Mouse (Mus musculus): ENCODE measurements around the gene Hapln4. TPM values are rescaled to one million over a fixed set of nuclear protein-coding genes. Genes with fewer than 3 reads are reported as not detected.

Hapln4 gene
- total RNA-seq, 1 experiment, result 2.2 TPM

DNA sequence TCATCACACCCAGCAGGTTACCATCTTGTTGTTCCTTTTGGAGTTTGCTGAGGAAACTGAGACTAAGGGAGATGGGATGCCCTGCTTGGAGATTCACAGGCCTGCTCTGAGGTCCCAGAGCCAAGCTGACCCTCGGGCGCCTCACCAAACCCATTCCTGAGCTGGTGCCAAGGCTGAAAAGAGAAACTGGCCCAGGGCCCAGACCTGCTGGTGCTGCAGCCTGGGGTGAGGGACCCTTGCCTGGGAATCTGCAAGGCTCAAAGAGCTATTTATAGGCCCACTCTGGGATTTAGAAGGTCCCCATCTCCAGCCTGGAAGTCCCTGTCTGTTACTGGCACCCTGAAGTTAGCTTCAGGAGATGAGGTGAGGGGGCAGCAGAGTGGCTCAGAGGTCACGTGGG is 45.2 kb downstream of the Hapln4 start:
- DNase-seq (ENCODE audit: low read depth, low spot score), result no peak
- H3K9ac ChIP-seq (ENCODE audit: insufficient read depth, low read depth, low read length, poor library complexity, severe bottlenecking), result no peak overlapping the region
- TF ChIP-seq HCFC1 (IDR thresholded peaks at IDR 0.05; ENCODE audit: borderline replicate concordance, insufficient read depth, low read length), result no peak
- no peak for TF ChIP-seq CHD2 (IDR thresholded peaks at IDR 0.05; ENCODE audit: low read depth, low read length)
- TF ChIP-seq ZC3H11A (IDR thresholded peaks at IDR 0.05; ENCODE audit: borderline replicate concordance, low read depth, low read length), result no peak
- no peak for TF ChIP-seq MAFK (IDR thresholded peaks at IDR 0.05; ENCODE audit: insufficient read depth, low read depth, low read length)
- no peak for TF ChIP-seq ZNF384 (IDR thresholded peaks at IDR 0.05; ENCODE audit: low read depth, low read length)
- H3K4me3 ChIP-seq (ENCODE audit: insufficient read depth in 1 of 2, low read depth in 1 of 2, low read length in 2 of 2, poor library complexity in 1 of 2, severe bottlenecking in 1 of 2), result no peak overlapping the region
- no peaks in the 10 kb centered on the region for H3K9me3 ChIP-seq (ENCODE audit: control insufficient read depth, insufficient read depth, low read depth, low read length)
- in situ Hi-C loops (cut with MboI; ENCODE audit: low sequenced_read_pairs in 2 of 2, unreplicated experiment in 2 of 2), result no loop called here
- peaks cover 6% of the 10 kb centered on the region for H3K36me3 ChIP-seq (ENCODE audit: control insufficient read depth, insufficient read depth, low read length, poor library complexity, severe bottlenecking)
- peaks cover 2 to 8% of the 10 kb centered on the region in 2 experiments; a peak in 2 of 4 replicates for H3K4me1 ChIP-seq (ENCODE audit: control insufficient read depth in 2 of 2, insufficient read depth in 2 of 2, low read length in 2 of 2, poor library complexity in 1 of 2)
- H3K27ac ChIP-seq (ENCODE audit: insufficient read depth, low read depth, low read length, poor library complexity, severe bottlenecking), result no peak overlapping the region

DNA sequence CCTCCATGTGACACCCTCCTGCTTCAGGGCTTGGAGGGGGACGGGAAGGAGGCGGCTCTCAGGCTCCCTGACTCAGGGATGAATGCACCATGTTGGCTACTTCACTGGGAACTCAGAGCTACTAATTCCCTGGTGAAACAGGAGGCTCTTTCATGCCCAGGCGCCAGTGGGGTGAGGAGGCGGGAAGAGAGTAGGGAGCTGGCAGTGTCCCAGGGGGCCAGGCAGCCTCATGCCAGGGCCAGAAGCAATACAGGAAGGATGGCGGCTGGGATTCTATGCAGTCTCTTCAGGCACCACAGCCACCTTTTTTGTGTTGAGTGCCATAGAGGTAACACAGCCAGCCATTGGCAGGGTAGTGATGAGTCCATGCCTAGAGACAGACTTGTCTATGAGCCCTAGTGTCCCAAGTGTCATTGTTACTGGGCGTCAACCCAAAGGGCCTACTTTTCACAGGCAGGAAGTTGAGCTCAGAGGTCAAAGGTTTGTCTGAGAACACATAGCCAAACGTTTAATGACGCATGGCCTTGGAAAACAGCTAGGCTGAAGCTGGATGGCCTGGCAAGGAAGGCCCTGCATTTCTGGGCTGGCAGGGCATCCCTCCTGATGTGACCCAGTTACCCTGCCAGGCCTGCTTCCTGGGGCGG is 46.2 kb downstream of the Hapln4 start:
- H3K36me3 ChIP-seq (ENCODE audit: control insufficient read depth, insufficient read depth, low read length, poor library complexity, severe bottlenecking), result peaks cover 16% of the 10 kb centered on the region
- peak overlapping the region; percentile 48; the same call in 1 of the 2 replicates for H3K27ac ChIP-seq (ENCODE audit: insufficient read depth, low read depth, low read length, poor library complexity, severe bottlenecking)
- H3K9ac ChIP-seq (ENCODE audit: insufficient read depth, low read depth, low read length, poor library complexity, severe bottlenecking), result peak overlapping the region; percentile 71
- no peak for DNase-seq (ENCODE audit: low read depth, low spot score)
- H3K4me1 ChIP-seq (ENCODE audit: control insufficient read depth in 2 of 2, insufficient read depth in 2 of 2, low read length in 2 of 2, poor library complexity in 1 of 2), result peaks cover 2 to 8% of the 10 kb centered on the region in 2 experiments; a peak in 2 of 4 replicates
- no peaks in the 10 kb centered on the region for H3K9me3 ChIP-seq (ENCODE audit: control insufficient read depth, insufficient read depth, low read depth, low read length)
- in situ Hi-C loops (cut with MboI; ENCODE audit: low sequenced_read_pairs in 2 of 2, unreplicated experiment in 2 of 2), result no loop called here
- peak overlapping the region; percentile 13 to 44 for H3K4me3 ChIP-seq (ENCODE audit: insufficient read depth in 1 of 2, low read depth in 1 of 2, low read length in 2 of 2, poor library complexity in 1 of 2, severe bottlenecking in 1 of 2)
- no peak for TF ChIP-seq CHD2 (IDR thresholded peaks at IDR 0.05; ENCODE audit: low read depth, low read length)
- no peak for TF ChIP-seq ZNF384 (IDR thresholded peaks at IDR 0.05; ENCODE audit: low read depth, low read length)
- no peak for TF ChIP-seq HCFC1 (IDR thresholded peaks at IDR 0.05; ENCODE audit: borderline replicate concordance, insufficient read depth, low read length)
- no peak for TF ChIP-seq MAFK (IDR thresholded peaks at IDR 0.05; ENCODE audit: insufficient read depth, low read depth, low read length)
- TF ChIP-seq ZC3H11A (IDR thresholded peaks at IDR 0.05; ENCODE audit: borderline replicate concordance, low read depth, low read length), result no peak

DNA sequence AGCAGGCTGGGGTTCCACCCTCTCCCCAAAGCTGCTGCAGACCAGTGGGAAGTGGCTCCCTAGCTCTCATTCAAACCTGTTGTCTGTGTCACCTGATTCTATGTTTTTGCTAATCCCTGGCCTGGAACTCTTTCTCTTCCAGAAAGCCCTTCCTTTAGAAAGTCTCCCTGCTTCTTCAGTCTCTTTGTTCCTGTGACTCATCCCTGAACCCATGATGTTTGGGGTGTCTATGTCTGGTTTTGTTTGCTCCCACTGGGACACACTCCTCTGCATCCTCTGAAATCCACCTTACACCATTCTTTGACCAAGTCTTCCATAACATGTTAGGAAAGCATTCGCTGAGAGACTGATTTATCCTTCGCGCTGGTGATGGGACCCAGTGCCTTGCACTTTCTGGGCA is 46.8 kb downstream of the Hapln4 start:
- peak overlapping the region; percentile 71; the same call in 1 of the 2 replicates for H3K9ac ChIP-seq (ENCODE audit: insufficient read depth, low read depth, low read length, poor library complexity, severe bottlenecking)
- H3K36me3 ChIP-seq (ENCODE audit: control insufficient read depth, insufficient read depth, low read length, poor library complexity, severe bottlenecking), result peaks cover 23% of the 10 kb centered on the region
- H3K27ac ChIP-seq (ENCODE audit: insufficient read depth, low read depth, low read length, poor library complexity, severe bottlenecking), result 0 out of 2 replicates have a peak overlapping the region, but pooled peaks have one; percentile 48
- TF ChIP-seq MAFK (IDR thresholded peaks at IDR 0.05; ENCODE audit: insufficient read depth, low read depth, low read length) (no peak), CHD2 (IDR thresholded peaks at IDR 0.05; ENCODE audit: low read depth, low read length) (no peak), HCFC1 (IDR thresholded peaks at IDR 0.05; ENCODE audit: borderline replicate concordance, insufficient read depth, low read length) (0 out of 2 replicates have a peak, but pooled peaks have one; percentile 26)
- no peak for DNase-seq (ENCODE audit: low read depth, low spot score)
- H3K4me1 ChIP-seq (ENCODE audit: control insufficient read depth in 2 of 2, insufficient read depth in 2 of 2, low read length in 2 of 2, poor library complexity in 1 of 2), result peaks cover 2 to 8% of the 10 kb centered on the region in 2 experiments; a peak in 2 of 4 replicates
- H3K4me3 ChIP-seq (ENCODE audit: insufficient read depth in 1 of 2, low read depth in 1 of 2, low read length in 2 of 2, poor library complexity in 1 of 2, severe bottlenecking in 1 of 2), result peak overlapping the region in 1 of 2 experiments; percentile 44; a peak in 2 of 4 replicates
- H3K9me3 ChIP-seq (ENCODE audit: control insufficient read depth, insufficient read depth, low read depth, low read length), result no peaks in the 10 kb centered on the region
- in situ Hi-C loops (cut with MboI; ENCODE audit: low sequenced_read_pairs in 2 of 2, unreplicated experiment in 2 of 2), result no loop called here

DNA sequence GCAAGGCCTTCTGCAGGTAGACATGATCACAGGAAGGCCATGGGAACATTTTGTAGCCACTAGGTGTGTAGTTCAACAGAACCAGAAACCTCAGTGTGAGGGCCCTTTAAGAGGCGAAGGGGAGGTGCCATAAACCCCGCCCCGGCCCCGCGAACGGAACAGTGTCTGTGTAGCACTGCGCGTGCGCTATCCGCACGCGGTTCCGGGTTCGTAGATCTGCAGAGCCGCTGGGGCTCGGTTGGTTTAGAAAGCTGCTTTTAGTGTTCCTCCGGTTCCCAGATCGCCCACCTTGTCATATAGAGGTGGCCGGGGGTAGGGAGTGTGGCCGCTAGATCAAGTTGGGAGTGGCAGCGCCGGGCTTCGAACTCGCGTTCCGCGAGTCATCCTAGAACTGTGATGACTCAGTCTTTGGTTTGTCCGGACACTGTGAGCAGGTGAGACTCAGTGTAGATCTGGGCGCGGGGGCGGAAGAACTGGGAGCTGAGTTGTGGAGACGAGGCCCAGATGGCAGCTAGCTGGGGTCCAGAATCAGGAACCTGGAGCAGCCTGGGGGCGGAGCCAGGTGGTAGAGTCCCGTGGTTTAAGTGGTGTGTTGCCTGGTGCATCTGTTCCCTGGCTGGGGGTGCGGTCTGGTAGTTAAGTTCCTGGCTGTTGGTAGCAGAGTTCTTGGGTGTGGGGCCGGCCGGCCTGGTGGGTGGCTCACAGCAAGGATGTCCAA is 48.1 kb downstream of the Hapln4 start, which contains the start of gene Nr2c2ap:
Gene Nr2c2ap (plus strand): TSS at position 168 of the 718 bp plus-strand sequence.
- H3K4me3 ChIP-seq (ENCODE audit: insufficient read depth in 1 of 2, low read depth in 1 of 2, low read length in 2 of 2, poor library complexity in 1 of 2, severe bottlenecking in 1 of 2), result peak within 1 kb of the TSS; percentile 79 to 80
- in situ Hi-C loops (cut with MboI; ENCODE audit: low sequenced_read_pairs in 2 of 2, unreplicated experiment in 2 of 2), result no loop called here
- H3K9ac ChIP-seq (ENCODE audit: insufficient read depth, low read depth, low read length, poor library complexity, severe bottlenecking), result peak within 1 kb of the TSS; percentile 90
- no peaks in the 10 kb centered on the region for H3K9me3 ChIP-seq (ENCODE audit: control insufficient read depth, insufficient read depth, low read depth, low read length)
- peak; percentile 86 for DNase-seq (ENCODE audit: low read depth, low spot score)
- H3K36me3 ChIP-seq (ENCODE audit: control insufficient read depth, insufficient read depth, low read length, poor library complexity, severe bottlenecking), result peaks cover 24% of the 10 kb centered on the region
- H3K4me1 ChIP-seq (ENCODE audit: control insufficient read depth in 2 of 2, insufficient read depth in 2 of 2, low read length in 2 of 2, poor library complexity in 1 of 2), result peaks cover 2 to 8% of the 10 kb centered on the region in 2 experiments; a peak in 2 of 4 replicates
- H3K27ac ChIP-seq (ENCODE audit: insufficient read depth, low read depth, low read length, poor library complexity, severe bottlenecking), result peak within 1 kb of the TSS; percentile 84
- TF ChIP-seq CHD2 (IDR thresholded peaks at IDR 0.05; ENCODE audit: low read depth, low read length), result no peak
- no peak for TF ChIP-seq ZNF384 (IDR thresholded peaks at IDR 0.05; ENCODE audit: low read depth, low read length)
- TF ChIP-seq HCFC1 (IDR thresholded peaks at IDR 0.05; ENCODE audit: borderline replicate concordance, insufficient read depth, low read length), result peak; percentile 41; the same call in 1 of the 2 replicates
- TF ChIP-seq MAFK (IDR thresholded peaks at IDR 0.05; ENCODE audit: insufficient read depth, low read depth, low read length), result no peak
- TF ChIP-seq ZC3H11A (IDR thresholded peaks at IDR 0.05; ENCODE audit: borderline replicate concordance, low read depth, low read length), result no peak

All from ES-E14 (cell line).